Mouse (Mus musculus) erythroblast, embryonic 14.5 days (primary cell): ENCODE measurements around the gene Cox4i1. TPM values are rescaled to one million over a fixed set of nuclear protein-coding genes. Genes with fewer than 3 reads are reported as not detected.
"Not testable (repeated sequence)": the region's sequence is repeated elsewhere in the genome, so short reads cannot be mapped to it uniquely, and the experiment has no call there.

Experiments
- H3K27me3 ChIP-seq: 2 replicates; pipeline ENCODE4 v1.6.1; 2012; ENCODE audit warnings: inconsistent platforms; ENCODE audit not compliant: control insufficient read depth
- H3K36me3 ChIP-seq: 2 replicates; pipeline ENCODE4 v1.6.1; 2012; ENCODE audit warnings: mild to moderate bottlenecking, inconsistent platforms; ENCODE audit not compliant: control insufficient read depth
- H3K4me1 ChIP-seq: 2 replicates; pipeline ENCODE4 v1.6.1; 2012; ENCODE audit warnings: inconsistent platforms; ENCODE audit not compliant: control insufficient read depth
- H3K4me3 ChIP-seq: replicated peaks from 2 replicates; pipeline ENCODE3; 2012; ENCODE audit warnings: moderate library complexity, mild to moderate bottlenecking, inconsistent platforms
- H3K9me3 ChIP-seq: 2 replicates; pipeline ENCODE4 v1.6.1; 2012; ENCODE audit warnings: low read length, inconsistent platforms, mixed read lengths; ENCODE audit not compliant: control insufficient read depth
- GATA1 ChIP-seq: IDR thresholded peaks from 2 replicates; pipeline ENCODE4 v1.6.1; 2012; ENCODE audit warnings: low read length, inconsistent platforms, mixed read lengths
- TAL1 ChIP-seq: IDR thresholded peaks from 3 replicates; pipeline ENCODE4 v1.6.1; 2012; ENCODE audit warnings: low read length, inconsistent platforms, mixed read lengths
- polyA plus RNA-seq: library from polyadenylated mRNA; stranded (reverse); fragments of >175 nt; gene quantifications from 2 replicates; pipeline ENCODE4 v1.2.3, GENCODE M21; 2012

Gene Cox4i1
- polyA plus RNA-seq, 1 experiment, result 36.9 TPM

GRCm38 (mm10) chr8:120673298-120673697 is 5.3 kb downstream of the Cox4i1 start:
- H3K4me3 ChIP-seq, result no peak overlapping the region
- H3K27me3 ChIP-seq, result no peaks in the 10 kb centered on the region
- H3K36me3 ChIP-seq, result peaks cover 66% of the 10 kb centered on the region
- no peak for TF ChIP-seq TAL1
- no peak for TF ChIP-seq GATA1
- H3K9me3 ChIP-seq, result no peaks in the 10 kb centered on the region
- H3K4me1 ChIP-seq, result peaks cover 29% of the 10 kb centered on the region

GRCm38 (mm10) chr8:120675718-120676117 is 7.7 kb downstream of the Cox4i1 start:
- Histone ChIP-seq H3K27me3 (0 out of 2 replicates have a peak, but pooled peaks cover 3% of the 10 kb centered on the region), H3K4me3 (no peak overlapping the region), H3K9me3 (no peaks in the 10 kb centered on the region), H3K4me1 (peaks cover 25% of the 10 kb centered on the region), H3K36me3 (peaks cover 52% of the 10 kb centered on the region)
- no peak for TF ChIP-seq TAL1
- no peak for TF ChIP-seq GATA1

GRCm38 (mm10) chr8:120678447-120678846 is 10.4 kb downstream of the Cox4i1 start:
- no peak for TF ChIP-seq GATA1
- no peak for TF ChIP-seq TAL1
- H3K4me3 ChIP-seq, result no peak overlapping the region
- H3K27me3 ChIP-seq, result 0 out of 2 replicates have a peak, but pooled peaks cover 5% of the 10 kb centered on the region
- H3K4me1 ChIP-seq, result peaks cover 14% of the 10 kb centered on the region
- no peaks in the 10 kb centered on the region for H3K9me3 ChIP-seq
- H3K36me3 ChIP-seq, result peaks cover 25% of the 10 kb centered on the region

GRCm38 (mm10) chr8:120679629-120680387 is 11.8 kb downstream of the Cox4i1 start:
- TF ChIP-seq TAL1 (no peak), GATA1 (no peak)
- no peak overlapping the region for H3K4me3 ChIP-seq
- peaks cover 21% of the 10 kb centered on the region for H3K4me1 ChIP-seq
- 0 out of 2 replicates have a peak, but pooled peaks cover 5% of the 10 kb centered on the region for H3K27me3 ChIP-seq
- H3K9me3 ChIP-seq, result no peaks in the 10 kb centered on the region
- H3K36me3 ChIP-seq, result peaks cover 15% of the 10 kb centered on the region

DNA sequence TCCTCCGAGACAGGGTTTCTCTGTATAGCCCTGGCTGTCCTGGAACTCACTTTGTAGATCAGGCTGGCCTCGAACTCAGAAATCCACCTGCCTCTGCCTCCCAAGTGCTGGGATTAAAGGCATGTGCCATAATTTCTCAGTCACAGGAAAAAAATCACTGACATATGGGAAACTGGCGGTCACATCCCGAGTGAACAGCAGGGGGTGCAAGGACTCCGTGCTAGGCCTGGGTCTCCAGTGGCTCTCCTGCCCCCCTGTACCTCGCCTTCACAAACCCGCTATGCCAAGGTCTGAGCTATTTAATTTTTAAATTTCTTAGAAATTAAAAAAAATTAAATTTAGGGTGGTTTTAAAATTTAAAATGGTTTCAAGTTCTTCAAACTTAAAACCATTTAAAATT is 12.4 kb downstream of the Cox4i1 start:
- H3K4me1 ChIP-seq, result peaks cover 21% of the 10 kb centered on the region
- not testable (repeated sequence) for H3K27me3 ChIP-seq, H3K4me3 ChIP-seq, H3K9me3 ChIP-seq, H3K36me3 ChIP-seq

- peaks cover 21% of the 10 kb centered on the region for H3K4me1 ChIP-seq
- no peak overlapping the region for H3K4me3 ChIP-seq
- TF ChIP-seq TAL1 (no peak), GATA1 (no peak)
- peaks cover 3% of the 10 kb centered on the region for H3K36me3 ChIP-seq
- H3K27me3 ChIP-seq, result peaks cover 5% of the 10 kb centered on the region; the same call in 1 of the 2 replicates
- no peaks in the 10 kb centered on the region for H3K9me3 ChIP-seq
These were observed 13.1 kb downstream of the Cox4i1 start for GRCm38 (mm10) chr8:120681113-120681512.

DNA sequence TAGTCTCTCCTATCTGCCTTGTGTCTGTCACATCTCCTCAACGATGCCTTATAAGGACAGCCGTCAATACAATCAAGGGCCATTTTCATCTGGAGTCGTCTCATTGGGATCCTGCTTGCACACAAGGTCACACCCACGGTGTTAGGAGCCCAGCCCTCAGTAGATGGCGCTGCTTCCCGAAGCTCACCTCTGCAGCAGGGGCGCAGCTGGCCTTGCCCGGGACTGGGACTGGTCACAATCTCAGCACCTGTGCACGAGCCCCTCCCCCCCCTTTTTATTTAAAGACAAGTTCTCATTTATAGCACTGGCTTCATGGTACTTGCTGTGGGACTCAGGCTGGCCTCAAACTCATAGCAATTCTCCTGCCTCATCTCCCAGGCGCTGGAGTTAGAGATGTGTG is 15.6 kb downstream of the Cox4i1 start:
- H3K36me3 ChIP-seq, result no peaks in the 10 kb centered on the region
- H3K27me3 ChIP-seq, result peaks cover 5% of the 10 kb centered on the region; the same call in 1 of the 2 replicates
- no peak overlapping the region for H3K4me3 ChIP-seq
- H3K4me1 ChIP-seq, result peaks cover 21% of the 10 kb centered on the region
- no peaks in the 10 kb centered on the region for H3K9me3 ChIP-seq
- TF ChIP-seq GATA1 (no peak), TAL1 (no peak)

DNA sequence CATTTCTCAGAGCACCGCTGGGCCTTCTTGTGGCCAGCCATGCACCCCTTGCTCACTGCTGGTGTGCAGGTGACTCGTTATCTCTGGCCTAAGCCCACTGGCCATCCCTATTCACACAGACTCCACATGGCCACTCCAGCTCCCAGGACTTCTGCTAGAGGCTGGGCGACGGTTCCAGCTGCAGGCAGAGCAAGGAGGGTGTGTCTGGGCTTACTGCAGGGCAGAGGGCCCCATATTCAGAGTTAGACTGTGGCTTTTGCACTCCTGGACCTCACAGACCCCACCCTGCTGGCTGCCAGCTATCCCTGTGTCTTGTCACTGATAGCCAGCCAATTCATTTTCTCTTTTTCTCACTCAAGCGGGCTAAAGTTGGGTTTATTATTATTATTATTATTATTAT is 16.1 kb downstream of the Cox4i1 start:
- peaks cover 21% of the 10 kb centered on the region for H3K4me1 ChIP-seq
- TF ChIP-seq TAL1, result no peak
- TF ChIP-seq GATA1, result no peak
- peaks cover 5% of the 10 kb centered on the region; the same call in 1 of the 2 replicates for H3K27me3 ChIP-seq

DNA sequence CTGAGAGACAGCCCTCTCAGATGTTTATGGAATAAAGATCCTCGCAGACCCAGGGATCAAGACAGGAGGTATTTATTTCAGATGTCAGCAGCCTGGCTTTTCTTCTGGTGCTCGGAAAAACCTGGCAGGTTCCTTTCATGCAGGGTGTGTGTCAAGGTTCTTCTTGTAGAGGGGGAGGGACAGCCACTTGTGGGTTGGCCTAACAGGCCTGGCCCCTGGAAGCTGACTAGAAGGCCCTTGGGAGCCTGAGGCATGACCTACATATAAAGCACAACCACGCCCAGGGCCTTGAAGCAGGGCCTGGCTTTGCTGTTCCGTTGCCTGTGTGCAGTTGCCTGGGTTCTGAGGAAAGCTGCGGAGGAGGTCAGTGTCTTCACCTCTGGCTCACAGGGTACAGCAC is 17.1 kb downstream of the Cox4i1 start:
- peaks cover 12% of the 10 kb centered on the region for H3K4me1 ChIP-seq
- no peaks in the 10 kb centered on the region for H3K9me3 ChIP-seq
- H3K27me3 ChIP-seq, result peaks cover 3% of the 10 kb centered on the region; the same call in 1 of the 2 replicates
- no peak for TF ChIP-seq TAL1
- no peak for TF ChIP-seq GATA1
- H3K4me3 ChIP-seq, result no peak overlapping the region
- H3K36me3 ChIP-seq, result no peaks in the 10 kb centered on the region

More for the DNA sequence above, 16.1 kb downstream of the Cox4i1 start:
- H3K4me3 ChIP-seq, result no peak overlapping the region
- H3K9me3 ChIP-seq, result no peaks in the 10 kb centered on the region
- H3K36me3 ChIP-seq, result no peaks in the 10 kb centered on the region

DNA sequence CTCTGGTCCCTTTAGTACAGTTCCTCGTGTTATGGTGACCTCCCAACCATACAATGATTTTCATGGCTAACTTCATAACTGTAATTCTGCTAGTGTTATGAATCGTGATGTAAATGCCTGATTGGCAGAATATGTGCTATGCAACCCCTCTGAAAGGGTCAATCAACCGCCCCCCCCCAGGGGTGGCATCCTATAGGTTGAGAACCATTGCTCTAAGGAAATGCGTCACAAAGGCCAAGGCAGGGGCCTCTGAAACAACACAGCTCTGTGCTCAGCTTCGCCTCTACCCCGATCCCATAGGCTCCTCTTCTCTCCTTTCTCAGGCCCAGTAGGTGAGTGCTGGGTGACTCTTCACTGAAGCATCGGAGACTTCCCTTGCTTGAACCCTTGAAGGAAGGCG is 17.6 kb downstream of the Cox4i1 start:
- H3K4me1 ChIP-seq, result peaks cover 8% of the 10 kb centered on the region
- H3K4me3 ChIP-seq, result no peak overlapping the region
- H3K9me3 ChIP-seq, result no peaks in the 10 kb centered on the region
- no peaks in the 10 kb centered on the region for H3K36me3 ChIP-seq
- peaks cover 3% of the 10 kb centered on the region; the same call in 1 of the 2 replicates for H3K27me3 ChIP-seq
- TF ChIP-seq GATA1, result no peak
- TF ChIP-seq TAL1, result no peak
